Mouse (Mus musculus): ENCODE measurements at regions not wholly inside any gene's neighbourhood (a gene's known extent, or its start where the extent isn't known, plus 50 kb on each side); places are given as distances from the start of the nearest gene placed in this dataset.

DNA sequence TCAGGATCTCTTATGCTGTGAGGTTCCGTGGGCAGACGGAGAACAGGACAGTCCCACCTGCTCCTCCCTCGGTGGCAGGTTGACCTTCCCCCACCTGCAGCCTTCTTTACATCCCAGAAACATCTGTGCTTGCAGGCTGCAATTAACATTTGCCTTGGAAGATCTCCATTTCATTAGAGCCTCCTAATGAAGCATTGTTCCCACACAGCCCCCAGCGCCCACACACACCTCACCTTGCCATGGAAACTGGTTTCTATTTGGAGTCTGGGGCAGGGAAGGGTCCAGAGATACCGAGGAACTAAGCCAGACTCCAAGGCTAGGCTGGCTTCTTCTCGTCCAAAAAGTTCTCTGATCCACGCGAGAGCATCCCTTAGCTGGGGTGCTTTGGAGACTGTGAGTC is 56.6 kb upstream of the Rpl38 start:
- no peak for DNase-seq

DNA sequence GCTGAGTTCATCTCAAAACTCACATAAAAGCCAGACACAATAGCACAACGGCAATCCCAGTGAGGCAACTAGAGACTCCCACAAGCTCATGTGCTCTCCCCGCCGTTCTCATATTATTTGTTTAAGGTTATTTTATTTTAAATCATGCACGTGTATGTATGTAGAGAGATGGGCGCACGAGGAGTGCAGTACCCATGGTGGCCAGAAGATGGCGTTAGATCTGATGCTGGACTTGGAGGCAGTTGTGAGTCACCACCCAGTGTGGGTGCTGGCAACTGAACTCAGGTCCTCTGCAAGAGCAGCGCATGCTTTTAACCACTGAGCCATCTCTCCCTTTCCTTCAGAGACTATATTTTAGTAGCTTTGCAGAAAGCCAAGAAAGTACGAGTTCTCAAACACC is 60.3 kb upstream of the Rpl38 start:
- no peak for DNase-seq

DNA sequence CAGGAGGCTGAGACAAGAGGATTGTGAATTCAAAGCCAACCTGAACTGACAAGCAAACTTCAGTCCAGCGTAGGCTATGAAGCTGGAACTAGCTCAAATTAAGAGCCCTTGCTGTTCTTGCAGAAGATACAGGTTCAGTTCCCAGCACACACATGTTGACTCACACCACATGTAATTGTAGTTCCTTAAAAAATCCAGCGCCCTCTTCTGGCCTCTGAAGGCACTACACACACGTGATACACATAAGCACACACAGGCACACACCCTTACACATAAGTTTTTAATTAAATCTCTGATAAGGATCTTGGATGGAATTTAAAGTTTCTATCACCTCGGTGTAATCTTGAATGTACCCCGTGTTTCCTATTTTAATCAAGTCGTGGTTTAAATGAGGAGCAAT is 65.2 kb upstream of the Rpl38 start:
- DNase-seq: no peak

DNA sequence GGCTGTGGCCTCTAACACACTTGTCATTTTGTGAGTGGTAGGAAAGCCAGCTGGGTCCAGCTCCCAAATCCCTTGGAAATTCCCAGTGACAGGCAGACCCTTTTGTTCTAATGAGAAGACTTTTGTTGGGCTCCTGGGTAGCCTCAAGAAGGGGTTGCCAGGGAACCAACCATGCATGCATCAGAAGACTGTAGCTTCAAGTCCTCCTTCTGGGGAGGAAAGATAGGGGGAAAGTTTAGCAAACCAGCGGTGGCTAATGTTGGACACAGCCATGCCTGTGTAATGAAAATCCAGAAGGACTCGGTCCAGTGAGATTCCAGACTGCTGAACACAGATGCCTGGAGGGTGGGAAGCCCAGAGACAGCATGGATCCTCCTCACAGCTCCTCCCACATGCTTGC is 71.1 kb upstream of the Rpl38 start:
- DNase-seq: no peak

DNA sequence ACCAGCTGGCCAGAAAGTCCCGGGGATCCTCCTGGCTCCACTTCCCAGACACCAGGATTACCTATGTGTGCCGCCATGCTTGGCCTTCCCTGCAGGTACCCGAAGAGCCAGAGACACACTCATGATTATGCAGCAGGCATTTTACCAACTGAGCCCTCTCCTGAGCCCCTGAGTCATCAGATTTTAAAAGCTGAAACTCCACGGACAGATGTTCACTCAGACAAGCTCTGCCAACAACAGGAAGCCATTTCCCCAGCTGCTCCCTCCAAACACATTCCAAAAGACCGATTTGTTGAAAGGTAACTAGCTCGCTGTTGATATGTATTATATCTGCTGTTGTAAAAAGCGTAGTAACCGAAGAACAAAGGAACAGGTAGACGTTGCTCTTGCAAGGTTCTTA is 75.4 kb upstream of the Rpl38 start:
- no peak for DNase-seq

DNA sequence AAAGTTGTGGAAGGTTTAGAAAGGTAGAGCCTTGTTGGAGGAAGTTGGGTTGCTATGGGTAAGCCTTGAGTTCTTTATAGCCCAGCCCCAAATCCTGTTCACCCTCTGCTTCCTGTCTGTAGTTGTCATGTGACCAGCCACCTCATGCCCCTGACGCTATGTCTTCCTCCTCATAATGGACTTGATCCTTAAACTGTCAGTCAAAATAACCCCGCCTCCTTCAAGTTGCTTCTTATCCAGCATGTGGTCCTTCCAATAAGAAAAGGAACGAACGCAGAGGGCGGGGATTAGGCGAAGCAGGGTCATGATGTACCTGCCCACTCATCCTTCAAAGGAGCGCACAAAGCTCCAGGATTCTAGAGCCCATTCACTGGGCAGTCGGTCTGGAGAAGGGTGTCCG is 79.8 kb upstream of the Rpl38 start:
- no peak for DNase-seq

- no peak for DNase-seq
These were observed 80.3 kb upstream of the Rpl38 start for GRCm38 (mm10) chr11:114587986-114588385.

DNA sequence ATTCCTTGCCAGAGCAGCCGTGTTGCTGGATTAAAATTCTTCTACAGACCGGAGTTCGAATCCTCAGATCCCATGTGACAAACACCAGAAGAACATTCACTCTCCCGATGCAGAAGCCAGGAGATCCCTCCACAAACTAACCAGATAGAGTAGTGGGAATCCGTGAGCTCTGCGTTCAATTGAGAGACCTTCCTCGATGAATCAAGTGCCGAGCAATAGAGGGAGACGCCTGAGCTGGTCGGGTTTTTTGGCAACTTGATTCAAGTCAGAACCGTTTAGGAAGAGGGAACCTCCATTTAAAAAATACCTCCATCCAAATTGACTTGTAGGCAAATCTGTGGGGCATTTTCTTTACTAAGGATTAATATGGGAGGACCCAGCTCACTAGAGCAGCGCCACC is 81.9 kb upstream of the Rpl38 start:
- no peak for DNase-seq

GRCm38 (mm10) chr11:114584804-114585203 is 83.5 kb upstream of the Rpl38 start:
- no peak for DNase-seq

DNA sequence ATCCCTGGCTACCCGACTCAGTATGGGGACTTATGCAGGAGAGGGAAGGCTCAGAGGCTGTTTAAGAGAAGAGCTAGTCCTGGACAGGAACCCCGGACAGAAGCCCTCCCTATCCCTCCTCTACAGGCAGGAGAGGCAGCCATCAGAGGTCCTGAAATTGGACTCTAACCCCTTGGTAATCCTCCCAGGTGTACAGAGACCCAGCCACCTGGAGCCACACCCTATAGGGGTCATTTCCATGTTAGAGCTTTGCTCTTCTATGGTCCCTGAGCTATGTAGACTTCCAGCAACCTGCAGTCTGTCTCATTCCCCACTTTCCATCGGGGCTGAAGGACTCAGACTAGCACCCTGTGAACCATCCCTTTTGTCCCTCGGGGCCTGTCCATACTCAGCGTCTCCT is 84.2 kb upstream of the Rpl38 start:
- no peak for DNase-seq

GRCm38 (mm10) chr11:114579986-114580385 is 88.3 kb upstream of the Rpl38 start:
- DNase-seq: no peak

GRCm38 (mm10) chr11:114578551-114578950 is 89.8 kb upstream of the Rpl38 start:
- DNase-seq: no peak

DNA sequence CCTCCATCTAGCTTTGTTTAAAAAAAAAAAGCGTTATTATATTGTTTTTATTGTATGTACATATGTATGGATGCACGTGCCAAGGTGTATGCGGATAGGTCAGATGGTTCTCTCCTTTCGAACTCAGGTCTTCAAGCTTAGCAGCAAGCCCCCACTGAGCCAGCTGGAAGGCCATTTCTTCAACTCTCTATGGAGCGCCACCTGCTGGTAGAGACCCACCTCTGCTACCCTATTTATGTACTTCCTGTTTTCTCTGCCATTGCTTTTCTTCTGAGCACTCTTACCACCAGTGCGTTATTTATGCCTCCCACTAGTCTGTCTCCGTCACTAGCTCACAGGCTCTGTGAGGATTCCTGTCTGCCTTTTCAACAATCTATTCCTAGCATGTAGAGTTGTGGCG is 91.5 kb upstream of the Rpl38 start:
- no peak for DNase-seq

GRCm38 (mm10) chr11:114571144-114571869 is 97.0 kb upstream of the Rpl38 start:
- no peak for DNase-seq

- DNase-seq: no peak
These were observed 98.2 kb upstream of the Rpl38 start for GRCm38 (mm10) chr11:114570076-114570475.

DNA sequence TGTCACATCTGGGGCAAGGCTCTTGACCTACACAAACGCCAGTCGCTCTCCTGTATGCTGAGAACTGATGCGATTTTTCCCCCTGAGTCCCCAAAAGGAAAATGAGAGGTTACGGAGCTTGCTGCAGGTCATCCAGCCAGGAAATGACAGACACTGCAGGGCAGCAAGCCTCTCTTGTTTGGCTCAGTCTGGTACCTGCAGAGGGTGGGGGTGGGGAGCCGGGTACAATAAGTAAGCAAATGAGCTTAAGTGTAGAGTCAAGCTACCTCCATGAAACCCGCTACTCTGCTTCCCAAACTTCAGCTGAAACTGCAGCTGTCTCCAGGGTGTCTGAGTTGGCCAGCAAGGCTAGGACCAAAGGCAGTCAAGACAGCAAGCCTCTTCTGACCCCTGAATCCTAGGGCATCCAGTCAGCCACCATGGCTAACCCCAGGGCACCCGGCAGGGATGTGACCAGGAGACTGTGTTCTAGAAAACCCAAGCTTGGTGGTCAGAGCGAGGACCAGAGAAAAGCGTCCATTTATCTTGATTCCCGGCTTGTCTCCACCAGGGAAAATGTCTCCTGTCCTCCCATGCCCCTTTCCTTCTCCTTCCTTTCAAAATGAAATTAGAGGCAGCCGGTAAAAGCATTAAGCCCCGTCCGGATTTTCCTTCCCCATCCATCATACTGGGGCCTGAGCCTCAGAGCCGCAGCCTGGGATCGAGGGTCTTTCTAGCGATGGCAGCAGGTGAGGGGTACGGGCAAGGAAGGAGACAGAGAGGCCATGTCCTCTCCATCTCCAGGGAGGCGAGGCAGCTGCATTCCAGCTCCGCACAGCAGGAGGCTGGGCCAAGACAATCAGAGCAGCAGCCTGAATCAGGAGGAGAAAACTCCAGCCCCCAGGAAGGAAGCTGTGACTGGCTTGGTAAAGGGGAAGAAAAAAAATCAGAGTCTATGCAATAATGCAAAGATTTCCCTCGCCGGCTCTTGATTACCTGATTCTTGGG is 100.2 kb upstream of the Rpl38 start:
- DNase-seq: no peak

- DNase-seq: no peak
These were observed 101.1 kb upstream of the Rpl38 start for GRCm38 (mm10) chr11:114567045-114567780.

- no peak for DNase-seq
These were observed 103.4 kb upstream of the Rpl38 start for GRCm38 (mm10) chr11:114564949-114565348.

DNA sequence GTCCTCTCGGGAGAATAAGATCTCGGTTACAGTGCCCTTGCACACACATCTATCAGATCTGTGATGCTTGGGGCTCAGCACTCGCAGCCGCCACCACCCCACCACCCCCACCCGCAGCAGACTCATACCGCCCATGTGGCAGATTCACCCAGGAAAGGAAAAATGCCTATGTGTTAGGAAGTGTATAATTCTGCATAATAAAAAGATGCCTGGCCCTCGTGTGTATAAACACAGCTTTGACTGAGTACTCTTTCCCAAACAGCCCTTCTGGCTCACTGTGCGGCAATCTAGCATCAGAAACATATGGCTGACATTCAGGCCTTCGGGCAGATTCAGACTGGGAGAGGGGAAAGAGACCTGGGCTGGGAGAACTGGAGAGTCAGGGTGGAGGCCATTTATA is 105.2 kb upstream of the Rpl38 start:
- DNase-seq: no peak

DNA sequence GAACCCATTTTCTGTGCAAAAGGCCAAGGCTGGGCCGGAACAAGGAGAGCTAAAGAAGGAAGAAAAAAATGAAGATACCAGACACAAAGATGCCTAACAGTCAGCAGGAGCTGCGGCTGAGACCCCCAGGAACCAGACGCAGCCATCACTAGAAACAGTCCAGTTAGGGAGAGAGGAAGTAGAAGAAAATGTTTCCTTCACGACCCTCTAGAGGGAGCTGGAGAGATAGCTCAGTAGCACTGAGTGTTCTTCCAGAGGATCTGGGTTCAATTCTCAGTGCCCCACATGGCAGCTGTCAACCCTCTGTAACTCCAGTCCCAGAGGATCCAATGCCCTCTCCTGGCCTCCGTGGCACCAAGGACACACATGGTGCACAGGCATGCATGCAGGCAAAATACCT is 113.7 kb upstream of the Rpl38 start:
- no peak for DNase-seq

DNA sequence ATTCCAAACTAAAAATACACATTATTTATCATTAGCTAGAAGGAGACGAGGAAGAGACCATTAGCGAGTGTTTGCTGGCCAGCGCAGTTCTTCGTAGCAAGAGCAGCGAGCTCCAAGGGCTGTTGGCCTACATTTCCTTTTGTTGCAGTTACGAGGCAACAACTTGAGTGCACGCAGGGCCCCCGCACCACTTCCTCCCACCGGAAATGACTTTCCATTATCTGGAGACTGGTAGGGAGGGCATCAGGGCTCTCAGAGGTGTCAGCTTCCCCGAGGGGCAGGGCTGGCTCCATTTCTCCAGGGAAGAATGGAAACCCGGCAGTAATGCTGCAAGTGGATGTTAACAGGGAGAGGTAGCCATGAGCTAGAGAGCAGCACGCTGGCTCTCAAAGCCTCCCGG is 114.3 kb upstream of the Rpl38 start:
- DNase-seq: no peak

DNA sequence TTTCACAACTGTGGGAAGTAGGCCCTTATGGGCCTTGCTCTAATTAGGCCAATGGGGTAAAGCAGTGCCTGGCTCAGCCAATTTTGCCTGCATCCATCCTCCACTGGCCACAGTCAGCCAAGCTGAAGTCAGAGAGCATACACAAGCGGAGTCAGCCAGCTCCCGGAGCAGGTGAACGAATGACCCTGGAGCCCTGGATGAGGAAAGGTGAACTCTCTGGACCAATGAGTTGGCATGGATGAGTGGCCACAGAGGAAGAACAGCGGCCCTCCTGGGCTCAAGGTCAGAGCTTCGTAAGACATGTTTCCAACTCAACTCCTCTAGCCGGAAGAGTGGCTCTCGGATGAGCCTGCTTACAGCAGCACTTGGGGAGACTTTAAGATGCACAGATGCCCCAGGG is 116.1 kb upstream of the Rpl38 start:
- no peak for DNase-seq

- no peak for DNase-seq
These were observed 117.1 kb upstream of the Rpl38 start for GRCm38 (mm10) chr11:114551262-114551661.
